Mouse (Mus musculus) kidney, postnatal 10 days (tissue): ENCODE results near the gene Tubgcp6.

Source experiments
- DNase-seq: peaks from one replicate; pipeline ENCODE4 v3.0.0; 2021; ENCODE audit warnings: mixed read lengths

The Tubgcp6 gene

DNA sequence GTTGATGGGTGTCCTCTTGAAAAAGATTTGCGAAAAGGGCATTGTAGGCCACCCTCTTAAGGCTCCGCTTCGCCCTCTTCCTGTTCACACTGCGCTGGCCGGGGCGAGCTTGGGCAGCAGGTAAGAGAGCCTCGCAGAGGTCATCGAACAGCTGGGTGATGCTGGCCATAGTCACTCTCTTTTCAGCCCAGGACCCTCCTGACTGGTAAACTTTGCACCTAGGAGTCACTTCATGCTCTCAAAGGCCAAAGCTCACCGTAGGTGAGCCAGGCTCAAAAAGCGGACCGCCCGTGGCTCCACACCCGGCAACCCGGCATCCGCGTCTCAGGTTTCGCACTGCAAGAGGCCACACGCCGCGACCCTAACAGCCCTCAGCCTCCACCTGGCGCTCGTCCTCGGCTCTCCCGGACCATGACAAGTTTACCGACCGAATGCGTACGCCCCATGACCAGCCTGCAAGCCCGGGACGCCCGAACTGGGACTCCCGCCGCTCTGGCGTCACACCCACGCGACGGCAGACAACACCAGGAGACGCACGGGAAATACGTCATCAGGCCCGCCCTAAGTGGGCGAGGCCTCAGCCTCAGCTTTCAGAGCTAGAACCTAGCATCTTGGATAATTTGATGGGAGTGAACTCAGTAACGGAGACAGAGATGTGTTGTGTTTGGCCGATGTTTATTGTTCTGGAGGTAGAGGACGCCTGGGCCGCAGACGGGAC lies at the start of gene Tubgcp6:
Gene Tubgcp6, minus strand, starts transcription at position 464 of the 718 bp plus-strand sequence.
- DNase-seq = peak; percentile 97

DNA sequence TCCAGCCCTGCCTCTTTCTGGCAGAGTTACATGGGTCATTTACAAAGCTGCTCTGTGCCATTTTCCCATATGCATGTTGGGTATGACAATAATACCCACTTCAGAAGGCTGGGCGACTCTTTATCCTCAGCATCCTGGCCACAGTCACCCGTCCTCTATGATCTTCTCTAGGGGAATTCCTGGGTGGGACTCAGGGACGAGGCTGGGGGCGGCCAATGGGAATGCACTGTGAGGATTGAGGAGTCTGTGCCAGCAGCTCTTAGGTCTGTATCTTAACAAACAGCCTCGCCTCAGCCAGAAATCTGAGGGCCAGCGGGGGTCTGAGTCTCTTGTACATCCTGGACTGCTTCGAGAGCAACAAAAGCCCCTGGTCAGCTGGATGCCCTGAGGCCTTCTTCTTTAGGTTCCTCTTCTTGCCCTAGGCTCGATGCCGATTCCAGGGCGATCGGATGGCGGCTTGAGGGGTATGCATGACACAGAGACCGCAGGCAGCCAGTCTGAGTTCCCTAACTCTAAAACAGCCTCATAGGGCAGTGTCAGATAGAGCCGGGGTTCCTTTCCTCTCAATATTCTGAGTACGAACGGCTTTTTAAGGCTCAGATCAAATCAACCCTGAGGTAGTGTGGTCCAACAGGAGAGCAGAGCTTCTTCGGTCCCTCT lies 49.5 kb upstream of the Tubgcp6 start:
- DNase-seq = no peak

DNA sequence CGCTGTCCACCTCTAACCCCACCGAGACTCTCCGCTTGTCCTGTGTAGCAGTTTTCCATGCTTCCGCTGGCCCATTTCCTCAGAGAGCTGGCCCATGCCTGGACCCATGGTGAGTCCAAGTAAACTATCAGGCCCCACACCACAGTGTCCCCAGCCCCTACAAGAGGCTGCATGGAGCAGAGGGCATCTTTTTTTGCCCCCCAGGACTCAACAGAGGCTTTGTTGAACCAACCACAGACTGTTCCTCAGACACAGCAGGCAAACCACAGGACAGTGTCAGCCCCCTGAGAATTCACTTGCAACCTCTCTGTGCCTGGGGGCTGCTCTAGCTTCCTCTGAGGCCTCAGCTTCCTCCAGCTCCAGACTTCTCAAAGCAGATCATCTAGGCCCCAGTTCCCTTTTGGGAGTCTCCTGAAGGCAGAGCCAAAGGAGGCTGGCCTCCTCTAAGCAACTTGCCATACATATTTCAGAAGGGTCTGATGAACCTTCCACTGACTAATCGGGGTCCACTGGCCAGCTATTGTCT lies 48.7 kb upstream of the Tubgcp6 start:
- no peak for DNase-seq

- peak; percentile 67 for DNase-seq
Observed at GRCm38 (mm10) chr15:89170102-89170501, 47.2 kb upstream of the Tubgcp6 start.

GRCm38 (mm10) chr15:89169431-89169830 lies 46.5 kb upstream of the Tubgcp6 start:
- peak; percentile 92 for DNase-seq

GRCm38 (mm10) chr15:89168922-89169321 lies 46.0 kb upstream of the Tubgcp6 start:
- no peak for DNase-seq

DNA sequence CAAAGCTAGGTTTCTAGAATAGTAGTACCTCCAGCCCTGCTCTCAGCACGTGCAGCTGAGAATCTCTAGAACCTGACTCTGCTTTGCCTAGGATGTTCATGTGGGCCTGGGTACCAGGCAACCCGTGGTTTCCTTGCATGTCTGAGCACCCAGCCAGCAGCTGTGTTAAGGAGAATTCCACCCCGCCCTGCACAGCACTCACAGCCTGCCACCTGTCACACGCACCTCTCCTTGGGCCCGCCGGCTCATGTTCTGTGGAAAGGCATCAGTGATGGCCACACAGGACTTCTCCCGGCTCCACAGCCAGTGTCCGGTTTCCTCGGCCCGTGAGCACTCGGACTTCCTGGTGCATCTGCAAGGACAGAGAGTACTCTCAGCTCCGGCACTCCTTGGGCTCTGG lies 42.6 kb upstream of the Tubgcp6 start:
- DNase-seq = no peak

GRCm38 (mm10) chr15:89161397-89161796 lies 38.5 kb upstream of the Tubgcp6 start:
- no peak for DNase-seq

DNA sequence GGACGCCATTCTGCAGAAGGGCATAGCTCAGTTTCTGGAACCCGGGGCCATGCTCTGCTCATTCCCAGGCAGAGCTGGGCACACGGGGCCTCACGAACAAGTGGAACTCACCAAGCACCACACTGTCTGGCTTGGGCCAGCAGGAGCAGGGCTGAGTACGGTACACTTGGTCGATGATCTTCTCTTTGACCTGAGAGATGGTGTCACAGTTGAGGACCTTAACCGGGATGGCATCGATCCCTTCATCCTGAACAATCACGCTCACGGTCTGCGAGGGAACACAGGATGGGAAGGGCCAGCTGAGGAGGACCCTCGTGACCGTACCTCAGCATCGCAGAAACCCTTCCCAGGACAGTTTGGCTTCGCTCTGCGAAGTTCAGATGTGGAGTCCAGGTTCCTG lies 35.6 kb upstream of the Tubgcp6 start:
- DNase-seq = no peak

- peak; percentile 87 for DNase-seq
Observed at GRCm38 (mm10) chr15:89157954-89158353, 35.0 kb upstream of the Tubgcp6 start.

- DNase-seq = no peak
Observed at GRCm38 (mm10) chr15:89152312-89152711, 29.4 kb upstream of the Tubgcp6 start.

GRCm38 (mm10) chr15:89150041-89150390 lies 27.1 kb upstream of the Tubgcp6 start:
- peak; percentile 75 for DNase-seq

- DNase-seq = peak; percentile 78
Observed at GRCm38 (mm10) chr15:89149271-89150040, 26.5 kb upstream of the Tubgcp6 start, which contains the start of gene Mapk11. Mapk11 (minus strand) TSS chr15:89149628.

GRCm38 (mm10) chr15:89148496-89149270 lies 25.8 kb upstream of the Tubgcp6 start:
- no peak for DNase-seq

GRCm38 (mm10) chr15:89147895-89148294 lies 25.0 kb upstream of the Tubgcp6 start:
- DNase-seq = no peak

GRCm38 (mm10) chr15:89147456-89147855 lies 24.5 kb upstream of the Tubgcp6 start:
- no peak for DNase-seq

DNA sequence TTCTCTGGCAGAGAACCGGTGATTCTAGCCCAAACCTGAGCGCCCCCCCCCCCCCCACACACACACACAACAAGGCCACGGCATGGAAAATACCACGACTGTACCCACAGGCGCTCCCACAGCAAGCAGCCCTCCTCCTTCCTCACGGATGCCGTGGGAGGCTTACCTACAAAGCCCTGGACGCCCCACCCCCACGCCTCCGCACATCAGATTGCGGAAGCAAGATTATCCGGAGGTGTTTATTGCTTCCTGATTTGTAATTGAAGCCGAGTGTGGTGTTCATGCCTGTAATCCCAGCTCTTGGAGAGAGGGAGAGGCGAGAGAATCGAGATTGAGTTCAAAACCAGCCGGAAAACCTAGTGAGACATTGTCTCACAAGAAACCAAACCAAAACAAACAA lies 24.1 kb upstream of the Tubgcp6 start:
- peak; percentile 69 for DNase-seq

DNA sequence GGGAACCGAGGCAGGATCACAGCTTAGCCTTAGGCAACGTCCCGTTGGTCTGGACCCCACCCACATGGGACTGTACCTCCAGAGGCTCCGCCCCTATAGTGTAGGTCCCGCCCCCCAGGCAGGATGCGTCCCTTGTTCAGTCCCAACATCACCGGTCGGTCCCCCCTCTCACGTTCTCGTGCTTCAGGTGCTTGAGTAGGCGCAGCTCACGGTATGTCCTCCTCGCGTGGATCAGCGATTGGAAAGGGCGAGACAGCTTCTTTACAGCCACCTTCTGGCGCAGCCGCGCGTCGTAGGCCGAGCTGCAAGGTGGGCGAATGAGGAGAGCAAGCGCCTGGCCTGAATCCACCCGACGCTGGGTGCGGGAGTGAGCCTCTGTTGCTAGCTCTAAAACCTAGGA lies 23.6 kb upstream of the Tubgcp6 start:
- DNase-seq = peak; percentile 71

DNA sequence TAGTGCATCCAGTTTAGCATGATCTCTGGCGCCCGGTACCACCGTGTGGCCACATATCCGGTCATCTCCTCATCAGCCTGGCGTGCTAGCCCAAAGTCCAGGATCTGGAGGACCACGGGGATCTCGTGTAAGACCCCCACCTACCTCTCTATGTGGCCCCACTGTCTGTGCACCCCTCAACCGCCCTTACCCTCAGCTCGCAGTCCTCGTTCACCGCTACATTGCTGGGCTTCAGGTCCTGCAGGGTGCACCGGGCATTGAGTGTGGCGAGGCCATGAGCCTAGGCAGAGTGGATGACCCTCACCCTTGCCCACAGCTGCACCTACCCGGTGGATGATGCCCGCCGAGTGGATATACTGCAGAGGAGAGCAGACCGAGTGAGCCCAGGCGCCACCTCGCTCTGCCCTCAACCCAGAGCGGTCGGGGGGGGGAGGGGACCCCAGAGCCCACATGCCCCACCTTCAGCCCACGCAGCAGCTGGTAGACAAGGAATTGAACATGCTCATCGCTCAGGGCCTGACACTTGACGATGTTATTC lies 23.0 kb upstream of the Tubgcp6 start:
- no peak for DNase-seq

GRCm38 (mm10) chr15:89144965-89145364 lies 22.1 kb upstream of the Tubgcp6 start:
- DNase-seq = no peak

DNA sequence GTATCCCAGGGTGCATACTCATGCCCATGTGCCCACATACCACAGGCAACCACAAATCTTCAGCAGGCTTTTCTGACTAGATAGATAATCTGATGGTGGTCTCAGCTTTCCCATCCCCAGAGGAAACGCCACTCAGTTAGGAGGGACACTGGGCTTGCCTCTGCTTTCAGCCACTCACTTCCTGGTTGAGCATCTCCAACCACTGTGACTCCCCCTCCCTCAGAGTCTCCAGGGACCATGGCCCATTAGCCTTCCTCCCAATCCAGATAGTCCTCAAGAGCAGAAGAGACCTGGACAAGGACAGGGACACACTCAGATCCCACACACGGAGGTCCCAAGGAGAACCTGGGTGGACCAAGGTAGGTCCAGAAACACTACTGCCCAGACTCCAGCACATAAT lies 20.2 kb upstream of the Tubgcp6 start:
- DNase-seq = no peak

DNA sequence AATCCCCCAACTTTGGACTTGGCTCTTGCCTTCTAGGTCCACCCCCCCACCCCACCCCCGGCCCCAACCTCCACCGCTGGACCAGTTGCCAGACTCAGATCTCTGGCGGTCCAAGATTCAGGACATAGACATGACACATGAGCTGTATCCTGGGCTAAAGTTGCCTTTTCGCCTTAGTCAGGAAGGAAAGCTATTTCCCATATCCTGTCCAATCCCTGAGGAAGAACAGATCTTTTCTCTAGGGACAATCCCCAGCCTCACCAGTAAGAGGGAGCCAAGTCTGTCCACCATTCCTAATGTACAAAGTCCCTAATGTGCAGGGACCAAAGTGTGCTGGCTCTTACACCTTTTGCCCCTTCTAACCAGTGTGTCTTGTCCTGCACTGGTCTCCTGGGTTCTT lies 19.0 kb upstream of the Tubgcp6 start:
- no peak for DNase-seq
